8 mouse cellular contexts compared by ENCODE assay signal in the genomic region with DNA sequence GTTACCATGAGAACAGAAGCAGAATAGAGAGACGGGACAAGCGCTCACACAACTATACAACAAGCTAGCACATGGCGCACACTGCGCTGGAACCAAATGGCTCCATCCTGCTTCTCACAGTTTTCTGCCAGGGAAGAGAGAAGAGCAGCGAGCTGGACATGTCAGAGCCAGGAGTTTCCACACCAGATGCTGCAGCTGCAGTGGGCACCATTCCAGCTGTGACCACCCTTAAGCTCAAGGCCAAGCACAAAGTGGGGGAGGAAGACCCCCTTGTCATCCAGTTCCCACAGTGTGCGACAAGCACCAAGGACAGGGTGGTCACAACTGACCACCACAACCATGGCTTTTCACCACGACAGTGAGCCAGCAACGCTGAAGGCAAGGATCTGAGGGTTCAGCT.
DNase-seq lines count a peak whose midpoint lies in the region; ATAC-seq and TF ChIP-seq lines count a peak whose summit lies in the region.
"Had no signal": no experiment of that assay in that cellular context is flagged by ENCODE, and none has a peak within 500 bp of the region (broad histone marks: within the 10 kb centered on the region; RNA-seq: fewer than 3 reads in every experiment).

No protein-coding gene starts in this region.

- no peaks in the 10 kb centered on the region for H3K36me3 ChIP-seq in hindbrain, postnatal 0 days (ENCODE audit: insufficient read depth, low read length)
- H3K36me3 ChIP-seq in hindbrain, embryonic 10.5 days: peaks cover 9% of the 10 kb centered on the region; the same call in 1 of the 2 replicates
- no peaks in the 10 kb centered on the region for H3K36me3 ChIP-seq in midbrain, embryonic 10.5 days
- no peaks in the 10 kb centered on the region for H3K36me3 ChIP-seq in midbrain, embryonic 13.5 days
- H3K36me3 ChIP-seq in heart, embryonic 16.5 days (ENCODE audit: control insufficient read depth, insufficient read depth): peaks cover 6% of the 10 kb centered on the region; the same call in 1 of the 2 replicates
- H3K36me3 ChIP-seq in stomach, postnatal 0 days (ENCODE audit: control insufficient read depth, insufficient read depth, low read length): no peaks in the 10 kb centered on the region

- 73% methylated on average over 8 of the region's 8 CpGs for WGBS in hindbrain, postnatal 0 days
- WGBS in hindbrain, embryonic 10.5 days: 89% methylated on average over 8 of the region's 8 CpGs
- WGBS in midbrain, embryonic 10.5 days: 87% methylated on average over 8 of the region's 8 CpGs
- WGBS in midbrain, embryonic 13.5 days: 87% methylated on average over 8 of the region's 8 CpGs
- 71% methylated on average over 8 of the region's 8 CpGs for WGBS in heart, embryonic 16.5 days
- 58% methylated on average over 8 of the region's 8 CpGs for WGBS in stomach, postnatal 0 days

- TF ChIP-seq CTCF in hindbrain, postnatal 0 days (IDR thresholded peaks at IDR 0.05; ENCODE audit: low read depth): no peak
- TF ChIP-seq CTCF in stomach, postnatal 0 days (IDR thresholded peaks at IDR 0.05; ENCODE audit: low read depth): no peak

- H3K27ac ChIP-seq in hindbrain, postnatal 0 days: peak overlapping the region; percentile 56; the same call in 1 of the 2 replicates
- H3K27ac ChIP-seq in hindbrain, embryonic 10.5 days: no peak overlapping the region
- 0 out of 2 replicates have a peak overlapping the region, but pooled peaks have one; percentile 4 for H3K27ac ChIP-seq in midbrain, embryonic 10.5 days (replicated peaks)
- H3K27ac ChIP-seq in midbrain, embryonic 13.5 days: no peak overlapping the region
- peak overlapping the region; percentile 77 for H3K27ac ChIP-seq in heart, embryonic 16.5 days (ENCODE audit: low read length)
- H3K27ac ChIP-seq in stomach, postnatal 0 days (replicated peaks): peak overlapping the region; percentile 61

- no peak overlapping the region for H3K9ac ChIP-seq in hindbrain, postnatal 0 days (replicated peaks; ENCODE audit: low read length)
- H3K9ac ChIP-seq in midbrain, embryonic 13.5 days (replicated peaks): no peak overlapping the region
- H3K9ac ChIP-seq in heart, embryonic 16.5 days (ENCODE audit: low read length): peak overlapping the region; percentile 32; the same call in 1 of the 2 replicates
- H3K9ac ChIP-seq in stomach, postnatal 0 days (ENCODE audit: low read length): 0 out of 2 replicates have a peak overlapping the region, but pooled peaks have one; percentile 0

- peak; percentile 14 for DNase-seq in hindbrain, postnatal 0 days (ENCODE audit: low spot score)
- no peak for DNase-seq in hindbrain, embryonic 10.5 days (ENCODE audit: low spot score)
- no peak for DNase-seq in midbrain, embryonic 10.5 days (ENCODE audit: low spot score)
- DNase-seq in stomach, postnatal 0 days (ENCODE audit: low spot score): no peak
- DNase-seq in ovary, postnatal 14 days (ENCODE audit: low spot score): no peak
- DNase-seq: thymus, postnatal 14 days had no signal

- H3K27me3 ChIP-seq in hindbrain, postnatal 0 days (ENCODE audit: insufficient read depth, low read length): no peaks in the 10 kb centered on the region
- H3K27me3 ChIP-seq in hindbrain, embryonic 10.5 days (ENCODE audit: insufficient read depth, poor library complexity, severe bottlenecking): no peaks in the 10 kb centered on the region
- H3K27me3 ChIP-seq in midbrain, embryonic 10.5 days (ENCODE audit: low read depth, poor library complexity, severe bottlenecking): no peaks in the 10 kb centered on the region
- H3K27me3 ChIP-seq in midbrain, embryonic 13.5 days: no peaks in the 10 kb centered on the region
- no peaks in the 10 kb centered on the region for H3K27me3 ChIP-seq in heart, embryonic 16.5 days (ENCODE audit: control insufficient read depth, insufficient read depth, low read length)
- no peaks in the 10 kb centered on the region for H3K27me3 ChIP-seq in stomach, postnatal 0 days (ENCODE audit: control insufficient read depth, insufficient read depth, low read length)

- peak; percentile 44; the same call in 1 of the 2 replicates for ATAC-seq in hindbrain, postnatal 0 days
- no peak for ATAC-seq in midbrain, embryonic 13.5 days
- ATAC-seq in heart, embryonic 16.5 days (replicated peaks; ENCODE audit: extremely low read depth, insufficient read depth, low FRiP score): no peak
- ATAC-seq in stomach, postnatal 0 days (ENCODE audit: low FRiP score, low TSS enrichment): no peak; the same call in 1 of the 2 replicates

- H3K4me3 ChIP-seq in hindbrain, postnatal 0 days (ENCODE audit: low read length): no peak overlapping the region
- no peak overlapping the region for H3K4me3 ChIP-seq in hindbrain, embryonic 10.5 days
- no peak overlapping the region for H3K4me3 ChIP-seq in midbrain, embryonic 10.5 days
- H3K4me3 ChIP-seq in midbrain, embryonic 13.5 days (replicated peaks): no peak overlapping the region
- H3K4me3 ChIP-seq in heart, embryonic 16.5 days (ENCODE audit: low read length): no peak overlapping the region
- H3K4me3 ChIP-seq in stomach, postnatal 0 days (ENCODE audit: low read depth, low read length): no peak overlapping the region

- TF ChIP-seq EP300 in stomach, postnatal 0 days (optimal IDR thresholded peaks at IDR 0.05): no peak

- H3K4me2 ChIP-seq in hindbrain, postnatal 0 days (ENCODE audit: low read depth, low read length): no peak overlapping the region
- no peak overlapping the region for H3K4me2 ChIP-seq in midbrain, embryonic 13.5 days (replicated peaks)
- H3K4me2 ChIP-seq in heart, embryonic 16.5 days (ENCODE audit: low read depth, low read length): no peak overlapping the region
- H3K4me2 ChIP-seq in stomach, postnatal 0 days (replicated peaks; ENCODE audit: low read depth): no peak overlapping the region

- H3K9me3 ChIP-seq in hindbrain, postnatal 0 days (ENCODE audit: low read length): no peaks in the 10 kb centered on the region
- H3K9me3 ChIP-seq in hindbrain, embryonic 10.5 days: no peaks in the 10 kb centered on the region
- H3K9me3 ChIP-seq in midbrain, embryonic 10.5 days (replicated peaks): no peaks in the 10 kb centered on the region
- H3K9me3 ChIP-seq in midbrain, embryonic 13.5 days: no peaks in the 10 kb centered on the region
- no peaks in the 10 kb centered on the region for H3K9me3 ChIP-seq in heart, embryonic 16.5 days (replicated peaks; ENCODE audit: control insufficient read depth, low read length)
- no peaks in the 10 kb centered on the region for H3K9me3 ChIP-seq in stomach, postnatal 0 days (ENCODE audit: control insufficient read depth, low read length)

- H3K4me1 ChIP-seq in hindbrain, postnatal 0 days (ENCODE audit: insufficient read depth, low read length): peaks cover 3% of the 10 kb centered on the region; the same call in 1 of the 2 replicates
- peaks cover 30% of the 10 kb centered on the region for H3K4me1 ChIP-seq in hindbrain, embryonic 10.5 days (replicated peaks)
- peaks cover 17% of the 10 kb centered on the region for H3K4me1 ChIP-seq in midbrain, embryonic 10.5 days
- no peaks in the 10 kb centered on the region; the same call in 1 of the 2 replicates for H3K4me1 ChIP-seq in midbrain, embryonic 13.5 days (replicated peaks)
- peaks cover 47% of the 10 kb centered on the region for H3K4me1 ChIP-seq in heart, embryonic 16.5 days (ENCODE audit: control insufficient read depth, insufficient read depth, low read length)
- H3K4me1 ChIP-seq in stomach, postnatal 0 days (replicated peaks; ENCODE audit: control insufficient read depth, insufficient read depth): peaks cover 4% of the 10 kb centered on the region; the same call in 1 of the 2 replicates

Comparison
In these comparisons a context has a peak if more than half of its experiments do, and no peak if none do; other contexts are left out.
1. H3K27ac ChIP-seq: peak in hindbrain, postnatal 0 days (single experiment), midbrain, embryonic 10.5 days (single experiment), heart, embryonic 16.5 days (single experiment) and stomach, postnatal 0 days (single experiment); none in hindbrain, embryonic 10.5 days (single experiment) and midbrain, embryonic 13.5 days (single experiment).
2. H3K9ac ChIP-seq: peak in heart, embryonic 16.5 days (single experiment) and stomach, postnatal 0 days (single experiment); none in hindbrain, postnatal 0 days (single experiment) and midbrain, embryonic 13.5 days (single experiment).